Mouse (Mus musculus): ENCODE results near the gene Dyrk3. TPM values are rescaled to one million over a fixed set of nuclear protein-coding genes. Genes with fewer than 3 reads are reported as not detected.
"Not testable (repeated sequence)": the region's sequence is repeated elsewhere in the genome, so short reads cannot be mapped to it uniquely, and the experiment has no call there.

The Dyrk3 gene
- polyA plus RNA-seq, 1 experiment from 2014 or later: 7.1 TPM

DNA sequence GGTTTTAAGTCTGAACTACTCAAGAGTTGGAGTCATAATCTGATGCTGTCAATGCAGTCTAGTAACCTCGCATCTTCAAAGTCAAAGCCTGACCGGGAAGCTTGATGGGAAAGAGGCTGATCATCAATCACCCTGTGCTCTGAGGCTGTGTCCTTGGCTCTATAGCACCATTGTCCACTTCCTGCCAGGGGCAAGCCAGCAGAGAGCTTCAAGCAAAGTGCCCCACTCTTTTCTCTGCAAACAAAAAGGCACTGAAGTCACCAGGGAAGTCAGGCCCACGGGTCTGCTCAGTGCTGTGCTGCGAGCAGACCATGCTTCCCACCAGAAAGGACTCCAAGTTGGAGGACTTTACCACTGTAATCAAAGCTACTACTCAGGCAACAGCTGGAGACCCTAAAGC is 39.1 kb upstream of the Dyrk3 start:
- WGBS: 79% methylated on average over 4 of the region's 4 CpGs
- Histone ChIP-seq H3K9ac (no peak overlapping the region), H3K27ac (replicated peaks) (no peak overlapping the region), H3K27me3 (no peaks in the 10 kb centered on the region), H3K36me3 (peaks cover 64% of the 10 kb centered on the region), H3K9me3 (replicated peaks) (no peaks in the 10 kb centered on the region), H3K4me3 (replicated peaks) (no peak overlapping the region), H3K4me1 (peaks cover 8% of the 10 kb centered on the region; the same call in 1 of the 2 replicates), H3K4me2 (replicated peaks) (no peak overlapping the region)
- no peak for ATAC-seq (ENCODE audit: insufficient number of reproducible peaks, low FRiP score, low TSS enrichment, low read depth)

DNA sequence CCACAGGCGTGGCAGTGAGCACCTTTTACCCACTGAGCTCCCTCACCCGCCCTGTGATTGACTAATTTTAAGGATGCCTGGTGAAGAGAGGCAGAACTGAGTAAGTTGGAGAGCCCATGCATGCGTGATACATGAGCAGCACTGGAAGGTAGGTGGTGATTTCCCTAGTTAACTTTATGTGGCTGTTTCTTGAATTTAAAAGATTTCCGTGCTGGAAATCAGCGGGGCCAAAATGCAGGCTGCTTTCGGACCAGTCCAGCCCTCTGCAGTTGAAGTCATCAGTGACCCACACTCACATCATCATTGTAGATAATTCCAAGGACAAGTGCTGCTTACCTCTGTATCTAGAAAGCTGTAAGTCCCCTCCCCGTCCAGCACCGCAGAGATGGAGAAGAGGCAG is 37.7 kb upstream of the Dyrk3 start:
- H3K9me3 ChIP-seq (replicated peaks): no peaks in the 10 kb centered on the region
- no peaks in the 10 kb centered on the region for H3K27me3 ChIP-seq
- H3K27ac ChIP-seq (replicated peaks): no peak overlapping the region
- no peak overlapping the region for H3K4me2 ChIP-seq (replicated peaks)
- WGBS: 92% methylated on average over 8 of the region's 8 CpGs
- H3K36me3 ChIP-seq: peaks cover 79% of the 10 kb centered on the region
- peaks cover 3% of the 10 kb centered on the region; the same call in 1 of the 2 replicates for H3K4me1 ChIP-seq
- ATAC-seq (ENCODE audit: insufficient number of reproducible peaks, low FRiP score, low TSS enrichment, low read depth): no peak
- no peak overlapping the region for H3K9ac ChIP-seq
- H3K4me3 ChIP-seq (replicated peaks): no peak overlapping the region

DNA sequence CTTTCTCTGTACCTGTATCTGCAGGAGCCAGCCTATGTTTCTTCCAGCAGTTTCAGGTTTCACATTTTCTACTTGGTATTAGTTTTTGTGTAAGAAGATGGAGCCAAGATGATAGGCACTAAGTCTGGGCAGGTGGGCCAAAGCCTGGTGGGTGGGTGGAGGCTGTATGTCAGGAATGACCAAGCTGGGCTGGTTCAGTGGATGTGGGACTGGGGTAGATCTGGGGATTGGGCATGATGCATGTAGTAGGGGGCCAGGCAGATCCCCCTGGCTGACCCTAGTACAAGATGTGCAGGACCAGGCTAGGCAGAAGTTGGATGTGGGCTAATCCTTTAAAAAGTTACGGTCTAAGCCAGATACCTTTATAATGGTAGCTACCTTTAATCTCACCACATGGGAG is 37.0 kb upstream of the Dyrk3 start:
- no peak overlapping the region for H3K4me2 ChIP-seq (replicated peaks)
- no peaks in the 10 kb centered on the region for H3K4me1 ChIP-seq
- H3K27me3 ChIP-seq: no peaks in the 10 kb centered on the region
- WGBS: 94% methylated on average over 1 of the region's 1 CpGs
- no peak overlapping the region for H3K4me3 ChIP-seq (replicated peaks)
- no peak for ATAC-seq (ENCODE audit: insufficient number of reproducible peaks, low FRiP score, low TSS enrichment, low read depth)
- H3K9ac ChIP-seq: no peak overlapping the region
- no peaks in the 10 kb centered on the region for H3K9me3 ChIP-seq (replicated peaks)
- H3K36me3 ChIP-seq: peaks cover 83% of the 10 kb centered on the region
- H3K27ac ChIP-seq (replicated peaks): no peak overlapping the region

DNA sequence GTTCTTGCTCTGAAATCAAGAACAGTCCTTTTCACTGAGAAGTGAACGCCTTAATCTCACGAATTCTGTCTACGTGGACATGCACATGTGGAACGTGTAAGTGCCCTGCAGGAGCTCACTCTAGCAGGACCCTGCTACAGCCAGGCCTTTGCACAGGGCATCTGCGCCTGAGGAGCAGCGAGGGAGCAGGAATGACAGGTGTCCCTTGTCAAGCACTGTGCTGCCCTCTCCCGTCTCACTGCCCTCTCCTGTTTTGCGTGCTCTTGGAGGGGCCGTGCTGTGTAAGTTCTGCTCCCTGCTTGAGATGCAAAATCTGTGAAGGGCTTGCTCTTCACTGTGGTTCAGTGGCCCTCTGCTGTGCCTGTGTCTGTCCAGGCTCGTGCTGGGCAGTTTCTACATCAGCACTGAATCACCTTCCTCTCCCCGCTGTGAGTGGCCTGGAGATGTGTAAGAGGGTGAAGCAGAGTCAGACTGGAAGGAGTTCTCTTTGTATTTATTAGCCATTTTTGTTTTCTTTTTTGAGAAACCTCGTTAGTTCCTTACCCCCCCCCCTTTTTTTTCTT is 36.2 kb upstream of the Dyrk3 start:
- peaks cover 88% of the 10 kb centered on the region for H3K36me3 ChIP-seq
- WGBS: 78% methylated on average over 12 of the region's 12 CpGs
- no peak overlapping the region for H3K4me3 ChIP-seq (replicated peaks)
- no peak overlapping the region for H3K9ac ChIP-seq
- no peaks in the 10 kb centered on the region for H3K9me3 ChIP-seq (replicated peaks)
- no peaks in the 10 kb centered on the region for H3K27me3 ChIP-seq
- H3K4me1 ChIP-seq: no peaks in the 10 kb centered on the region
- ATAC-seq (ENCODE audit: insufficient number of reproducible peaks, low FRiP score, low TSS enrichment, low read depth): no peak
- no peak overlapping the region for H3K27ac ChIP-seq (replicated peaks)
- no peak overlapping the region for H3K4me2 ChIP-seq (replicated peaks)

DNA sequence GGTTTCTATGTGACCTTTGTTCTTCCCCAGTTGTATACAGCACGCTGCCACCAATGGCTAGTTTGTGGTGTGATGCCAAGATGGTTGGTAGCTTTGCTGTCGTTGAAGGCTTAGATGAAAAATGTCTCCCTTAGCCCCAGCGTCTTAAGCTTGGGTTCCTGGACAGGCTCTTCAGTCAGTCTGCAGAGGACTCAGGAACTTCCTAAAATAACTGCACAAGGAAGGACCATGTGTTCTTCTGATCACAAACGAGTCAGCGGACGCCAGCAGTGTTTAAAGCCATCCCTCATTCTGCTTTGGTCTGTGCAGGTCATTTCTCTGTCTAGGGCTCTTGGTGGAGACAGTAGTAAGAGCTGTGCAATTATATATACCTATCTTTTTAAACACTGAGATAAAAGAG is 35.7 kb upstream of the Dyrk3 start:
- Histone ChIP-seq H3K4me2 (replicated peaks) (no peak overlapping the region), H3K9ac (no peak overlapping the region), H3K4me1 (no peaks in the 10 kb centered on the region), H3K27ac (replicated peaks) (no peak overlapping the region), H3K36me3 (peaks cover 89% of the 10 kb centered on the region), H3K27me3 (no peaks in the 10 kb centered on the region), H3K4me3 (replicated peaks) (no peak overlapping the region), H3K9me3 (replicated peaks) (no peaks in the 10 kb centered on the region)
- 86% methylated on average over 6 of the region's 6 CpGs for WGBS
- ATAC-seq (ENCODE audit: insufficient number of reproducible peaks, low FRiP score, low TSS enrichment, low read depth): no peak

DNA sequence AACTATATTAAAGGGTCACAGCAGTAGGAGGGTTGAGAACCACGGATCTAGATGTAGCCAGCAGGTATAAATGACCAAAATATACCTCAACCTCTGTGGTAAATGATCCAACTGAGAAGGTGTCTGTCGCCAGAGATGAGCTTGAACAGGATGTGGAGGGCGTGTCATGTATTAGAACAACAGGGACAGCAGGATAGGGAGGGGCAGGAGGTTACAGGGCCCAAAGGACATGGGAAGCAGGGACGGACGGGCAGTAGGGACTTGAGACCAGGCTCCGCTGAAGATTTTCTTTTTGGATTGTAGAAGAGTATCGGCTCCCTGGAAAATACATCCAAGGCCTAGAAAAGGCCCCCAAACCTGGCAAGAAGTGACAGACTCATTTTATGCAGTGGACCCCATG is 34.9 kb upstream of the Dyrk3 start:
- Histone ChIP-seq H3K9me3 (replicated peaks) (no peaks in the 10 kb centered on the region), H3K4me2 (replicated peaks) (no peak overlapping the region), H3K9ac (no peak overlapping the region), H3K4me1 (no peaks in the 10 kb centered on the region), H3K27me3 (no peaks in the 10 kb centered on the region), H3K4me3 (replicated peaks) (no peak overlapping the region), H3K27ac (replicated peaks) (no peak overlapping the region), H3K36me3 (peaks cover 89% of the 10 kb centered on the region)
- no peak for ATAC-seq (ENCODE audit: insufficient number of reproducible peaks, low FRiP score, low TSS enrichment, low read depth)
- 83% methylated on average over 7 of the region's 7 CpGs for WGBS

DNA sequence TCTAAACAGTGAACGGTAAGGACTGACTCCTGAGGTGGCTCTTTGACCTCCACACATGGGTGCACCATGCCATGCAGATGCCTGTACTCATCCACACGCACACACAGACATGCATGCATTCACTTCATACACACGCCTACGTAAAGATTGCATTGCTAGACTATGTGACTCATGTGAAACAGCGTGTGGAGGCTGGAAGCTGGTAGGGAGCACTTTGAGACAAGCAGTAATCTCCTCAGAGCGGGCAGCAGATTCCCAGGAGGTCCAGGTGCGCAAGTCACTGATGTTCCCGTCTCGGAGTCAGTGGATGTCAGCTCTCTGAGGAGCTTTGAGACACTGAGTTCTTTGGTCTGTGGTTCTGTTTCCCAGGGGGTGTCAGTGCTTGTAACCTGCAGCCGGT is 29.5 kb upstream of the Dyrk3 start:
- Histone ChIP-seq H3K9ac (no peak overlapping the region), H3K36me3 (peaks cover 91% of the 10 kb centered on the region), H3K4me3 (replicated peaks) (no peak overlapping the region), H3K9me3 (replicated peaks) (no peaks in the 10 kb centered on the region), H3K27me3 (no peaks in the 10 kb centered on the region), H3K4me1 (no peaks in the 10 kb centered on the region), H3K27ac (replicated peaks) (no peak overlapping the region), H3K4me2 (replicated peaks) (no peak overlapping the region)
- ATAC-seq (ENCODE audit: insufficient number of reproducible peaks, low FRiP score, low TSS enrichment, low read depth): no peak
- WGBS: 93% methylated on average over 10 of the region's 10 CpGs

GRCm38 (mm10) chr1:131164427-131164826 is 26.3 kb upstream of the Dyrk3 start:
- Histone ChIP-seq H3K36me3 (peaks cover 83% of the 10 kb centered on the region), H3K4me2 (replicated peaks) (no peak overlapping the region), H3K9ac (no peak overlapping the region), H3K27ac (replicated peaks) (no peak overlapping the region), H3K9me3 (replicated peaks) (no peaks in the 10 kb centered on the region), H3K4me3 (replicated peaks) (no peak overlapping the region), H3K27me3 (no peaks in the 10 kb centered on the region), H3K4me1 (no peaks in the 10 kb centered on the region)
- WGBS: 84% methylated on average over 6 of the region's 6 CpGs
- ATAC-seq (ENCODE audit: insufficient number of reproducible peaks, low FRiP score, low TSS enrichment, low read depth): no peak

GRCm38 (mm10) chr1:131161091-131161490 is 23.0 kb upstream of the Dyrk3 start:
- Histone ChIP-seq H3K9me3 (replicated peaks) (no peaks in the 10 kb centered on the region), H3K4me2 (replicated peaks) (no peak overlapping the region), H3K4me3 (replicated peaks) (no peak overlapping the region), H3K27ac (replicated peaks) (no peak overlapping the region), H3K4me1 (no peaks in the 10 kb centered on the region), H3K9ac (no peak overlapping the region), H3K27me3 (no peaks in the 10 kb centered on the region), H3K36me3 (peaks cover 68% of the 10 kb centered on the region)
- 73% methylated on average over 11 of the region's 11 CpGs for WGBS
- ATAC-seq (ENCODE audit: insufficient number of reproducible peaks, low FRiP score, low TSS enrichment, low read depth): no peak

GRCm38 (mm10) chr1:131159573-131160327 is 21.6 kb upstream of the Dyrk3 start:
- not testable (repeated sequence) for H3K27ac ChIP-seq (replicated peaks); H3K27me3 ChIP-seq; H3K4me1 ChIP-seq; H3K4me2 ChIP-seq (replicated peaks); H3K4me3 ChIP-seq (replicated peaks); ATAC-seq (ENCODE audit: insufficient number of reproducible peaks, low FRiP score, low TSS enrichment, low read depth); H3K9me3 ChIP-seq (replicated peaks); H3K9ac ChIP-seq
- 85% methylated on average over 3 of the region's 3 CpGs for WGBS
- H3K36me3 ChIP-seq: peaks cover 56% of the 10 kb centered on the region

- H3K9me3 ChIP-seq (replicated peaks): no peaks in the 10 kb centered on the region
- WGBS: 48% methylated on average over 2 of the region's 2 CpGs
These were observed 17.3 kb upstream of the Dyrk3 start for GRCm38 (mm10) chr1:131155456-131155855.

More at GRCm38 (mm10) chr1:131155456-131155855, 17.3 kb upstream of the Dyrk3 start:
- Histone ChIP-seq H3K36me3 (peaks cover 21% of the 10 kb centered on the region), H3K27me3 (no peaks in the 10 kb centered on the region), H3K4me3 (replicated peaks) (no peak overlapping the region), H3K4me2 (replicated peaks) (no peak overlapping the region), H3K27ac (replicated peaks) (no peak overlapping the region), H3K4me1 (peaks cover 15% of the 10 kb centered on the region; the same call in 1 of the 2 replicates), H3K9ac (no peak overlapping the region)
- no peak for ATAC-seq (ENCODE audit: insufficient number of reproducible peaks, low FRiP score, low TSS enrichment, low read depth)
